Mouse (Mus musculus) heart, postnatal 0 days (tissue): ENCODE data around the gene Esp4. TPM values are rescaled to one million over a fixed set of nuclear protein-coding genes. Genes with fewer than 3 reads are reported as not detected.
"Not testable (repeated sequence)": the region's sequence is repeated elsewhere in the genome, so short reads cannot be mapped to it uniquely, and the experiment has no call there.

ENCODE experiments used
- ATAC-seq: fragments of 200-750 bp; cut with Nextera tagmentation; 2 replicates; pipeline ENCODE4 v1.8.0; 2017; ENCODE audit warnings: low read depth, moderate number of reproducible peaks, moderate library complexity; ENCODE audit not compliant: insufficient read depth
- DNase-seq: peaks from one replicate; pipeline ENCODE4 v3.0.0-alpha.2; 2016; ENCODE audit warnings: low spot score
- H3K27ac ChIP-seq: fragments of 300-500 bp; sonication (generic); 2 replicates; pipeline ENCODE4 v1.5.1; 2014; ENCODE audit warnings: low read depth, mild to moderate bottlenecking
- H3K27me3 ChIP-seq: fragments of 300-500 bp; sonication (generic); 2 replicates; pipeline ENCODE4 v1.6.1; 2014; ENCODE audit warnings: low read length, mixed read lengths; ENCODE audit not compliant: control insufficient read depth, insufficient read depth
- H3K36me3 ChIP-seq: fragments of 300-500 bp; sonication (generic); replicated peaks from 2 replicates; pipeline ENCODE4 v1.6.1; 2014; ENCODE audit warnings: low read length, mixed read lengths; ENCODE audit not compliant: control insufficient read depth, insufficient read depth
- H3K4me1 ChIP-seq: fragments of 300-500 bp; sonication (generic); 2 replicates; pipeline ENCODE4 v1.6.1; 2014; ENCODE audit warnings: antibody characterized with exemption; ENCODE audit not compliant: control insufficient read depth, insufficient read depth
- H3K4me2 ChIP-seq: fragments of 300-500 bp; sonication (generic); 2 replicates; pipeline ENCODE4 v1.6.1; 2014; ENCODE audit warnings: low read depth, mild to moderate bottlenecking, low read length, moderate library complexity
- H3K4me3 ChIP-seq: fragments of 300-500 bp; sonication (generic); 2 replicates; pipeline ENCODE4 v1.5.1; 2014; ENCODE audit warnings: low read depth, low read length
- H3K9ac ChIP-seq: fragments of 300-500 bp; sonication (generic); replicated peaks from 2 replicates; pipeline ENCODE4 v1.6.1; 2014; ENCODE audit warnings: low read depth, low read length, mixed read lengths
- H3K9me3 ChIP-seq: fragments of 300-500 bp; sonication (generic); replicated peaks from 2 replicates; pipeline ENCODE4 v1.6.1; 2016; ENCODE audit warnings: low read length; ENCODE audit not compliant: control insufficient read depth
- CTCF ChIP-seq: IDR thresholded peaks from 2 replicates; pipeline ENCODE4 v1.5.1; 2016; ENCODE audit warnings: antibody characterized with exemption, control low read depth, low read depth
- EP300 ChIP-seq: IDR thresholded peaks from 2 replicates; pipeline ENCODE4 v1.6.1; 2016; ENCODE audit warnings: antibody characterized with exemption, low read depth
- WGBS: fragments of 180-500 bp; shearing (Covaris S2); extraction: QIAGEN DNeasy Blood & Tissue Kit; methylation state at CpG from one replicate; pipeline ENCODE4 v1.1.7; 2014; 5-methylcytosine and 5-hydroxymethylcytosine counted together
- polyA plus RNA-seq: library from polyadenylated mRNA; unstranded; fragments of >200 nt; fragmentation: Nextera tagmentation; extraction: Ambion mirVana; gene quantifications from 2 replicates; pipeline ENCODE4 v1.2.1, GENCODE M21; 2015
- total RNA-seq: library from RNA; depleted of rRNA; stranded (reverse); fragments of >200 nt; gene quantifications from 2 replicates; pipeline ENCODE4 v1.2.3, GENCODE M21; 2014; ENCODE audit warnings: low replicate concordance; rRNA removed

Gene Esp4
- not detected in 2 replicates for total RNA-seq
- not detected in 2 replicates for polyA plus RNA-seq

GRCm38 (mm10) chr17:40598294-40598693, at the start of gene Esp4:
Gene Esp4, plus strand, starts transcription at chr17:40598594.
- no peaks in the 10 kb centered on the region for H3K27me3 ChIP-seq
- H3K9ac ChIP-seq, result no peak within 1 kb of the TSS
- TF ChIP-seq CTCF, result no peak
- no peak for TF ChIP-seq EP300
- H3K9me3 ChIP-seq, result no peaks in the 10 kb centered on the region
- H3K4me1 ChIP-seq, result no peaks in the 10 kb centered on the region
- H3K27ac ChIP-seq, result no peak within 1 kb of the TSS
- DNase-seq (no peak), ATAC-seq (no peak)
- H3K36me3 ChIP-seq, result no peaks in the 10 kb centered on the region
- H3K4me3 ChIP-seq, result no peak within 1 kb of the TSS
- H3K4me2 ChIP-seq, result no peak within 1 kb of the TSS

DNA sequence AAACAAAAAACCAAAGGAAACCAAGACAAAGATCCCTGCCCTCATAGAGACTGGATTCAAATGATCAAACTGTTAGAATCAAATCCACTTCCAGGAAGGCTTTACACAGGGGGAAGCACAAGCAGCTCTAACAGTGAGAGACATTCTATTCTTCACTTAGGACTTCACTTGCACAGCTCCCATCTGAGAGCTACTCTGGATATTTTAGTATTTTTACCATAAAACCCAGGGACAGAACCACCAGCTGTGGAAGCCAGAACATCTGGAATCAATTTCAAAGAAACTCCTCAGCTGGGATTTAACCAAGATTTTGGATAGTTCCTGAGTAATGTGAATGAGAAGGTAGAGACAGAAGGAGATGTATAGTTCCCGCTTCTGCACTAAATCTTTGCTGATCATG, 44.9 kb upstream of the Esp4 start:
- TF ChIP-seq CTCF (no peak), EP300 (no peak)
- DNase-seq (no peak), ATAC-seq (no peak)
- Histone ChIP-seq H3K9me3 (no peaks in the 10 kb centered on the region), H3K36me3 (no peaks in the 10 kb centered on the region), H3K4me3 (no peak overlapping the region), H3K27me3 (no peaks in the 10 kb centered on the region), H3K27ac (no peak overlapping the region), H3K4me2 (no peak overlapping the region), H3K9ac (no peak overlapping the region), H3K4me1 (no peaks in the 10 kb centered on the region)
- 61% methylated on average over 1 of the region's 1 CpGs for WGBS

DNA sequence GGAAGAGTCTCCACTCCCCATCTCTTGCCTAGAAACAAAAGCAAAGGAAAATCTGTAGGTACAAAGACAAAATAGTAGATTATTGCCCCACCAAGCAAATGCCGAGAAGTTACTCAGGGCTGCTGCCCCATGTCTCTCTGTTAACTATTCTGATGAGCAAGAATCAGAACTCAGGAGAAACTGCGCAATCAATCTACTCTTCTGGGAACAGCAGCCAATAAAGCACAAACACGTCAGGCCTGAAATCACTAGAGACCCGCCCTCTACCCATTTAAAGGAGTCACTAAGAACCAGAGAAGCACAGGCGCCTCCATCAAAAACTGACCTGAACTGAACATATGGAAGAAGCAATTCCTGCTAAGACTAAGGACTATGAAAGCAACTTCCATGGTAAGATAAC, 37.2 kb upstream of the Esp4 start, which contains the start of gene Esp6:
Gene Esp6 (plus strand): TSS at position 301 of the 400 bp plus-strand sequence.
- Histone ChIP-seq H3K9ac (no peak within 1 kb of the TSS), H3K4me1 (no peaks in the 10 kb centered on the region), H3K4me3 (no peak within 1 kb of the TSS), H3K36me3 (no peaks in the 10 kb centered on the region), H3K27me3 (no peaks in the 10 kb centered on the region), H3K9me3 (no peaks in the 10 kb centered on the region), H3K27ac (no peak within 1 kb of the TSS), H3K4me2 (no peak within 1 kb of the TSS)
- ATAC-seq (no peak), DNase-seq (no peak)
- 68% methylated on average over 5 of the region's 5 CpGs for WGBS
- TF ChIP-seq CTCF (no peak), EP300 (no peak)

DNA sequence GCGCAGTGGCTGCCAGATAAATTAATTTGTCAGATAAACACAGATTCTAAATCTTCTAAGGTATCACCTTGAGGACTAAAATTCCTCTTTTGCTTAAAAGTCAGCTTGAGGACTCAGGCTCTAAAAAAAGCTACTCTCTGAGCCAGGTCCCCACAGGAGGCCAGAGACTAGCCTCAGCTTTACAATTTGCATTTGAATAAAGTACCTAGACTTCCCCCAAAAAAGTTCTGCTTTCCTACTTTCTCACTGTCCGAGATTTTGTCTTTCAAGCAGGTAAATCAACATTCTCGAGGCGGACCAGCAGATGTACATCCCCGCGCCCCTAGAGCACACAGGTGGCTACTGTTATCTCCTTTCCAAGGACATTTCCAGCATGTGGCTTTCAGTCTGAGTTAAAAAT, 14.5 kb upstream of the Esp4 start:
- not testable (repeated sequence) for H3K4me3 ChIP-seq, H3K9me3 ChIP-seq, ATAC-seq, H3K27ac ChIP-seq, H3K4me2 ChIP-seq, DNase-seq, H3K9ac ChIP-seq, H3K36me3 ChIP-seq, H3K4me1 ChIP-seq, H3K27me3 ChIP-seq
- WGBS, result 41% methylated on average over 6 of the region's 6 CpGs

- Histone ChIP-seq H3K9me3 (no peaks in the 10 kb centered on the region), H3K4me3 (no peak overlapping the region), H3K27me3 (no peaks in the 10 kb centered on the region), H3K27ac (no peak overlapping the region), H3K9ac (no peak overlapping the region), H3K36me3 (no peaks in the 10 kb centered on the region), H3K4me2 (no peak overlapping the region), H3K4me1 (no peaks in the 10 kb centered on the region)
- TF ChIP-seq EP300 (no peak), CTCF (no peak)
- ATAC-seq (no peak), DNase-seq (no peak)
Measured at GRCm38 (mm10) chr17:40591297-40591696, 7.1 kb upstream of the Esp4 start.

DNA sequence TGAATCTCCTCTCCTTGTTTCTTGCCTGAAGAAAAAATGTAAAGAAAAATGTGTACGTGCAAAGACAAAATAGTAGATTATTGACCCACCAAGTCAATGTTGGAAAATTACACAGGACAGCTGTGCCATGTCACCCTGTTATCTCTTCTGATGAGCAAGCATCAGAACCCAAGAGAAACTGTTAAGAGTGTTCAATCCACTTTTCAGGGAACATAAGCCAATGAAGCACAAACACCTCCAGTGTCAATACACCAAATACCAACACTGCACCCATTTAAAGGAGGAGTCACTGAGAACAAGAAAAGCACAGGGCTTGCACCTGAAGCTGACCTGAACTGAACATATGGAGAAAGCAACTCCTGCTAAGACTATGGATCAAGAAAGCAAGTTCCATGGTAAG, 33.4 kb downstream of the Esp4 start, which contains the start of gene Esp3:
Gene Esp3 (plus strand): TSS at position 301 of the 400 bp plus-strand sequence.
- H3K4me3 ChIP-seq, ATAC-seq, H3K27me3 ChIP-seq, H3K4me2 ChIP-seq, H3K9me3 ChIP-seq, H3K27ac ChIP-seq, H3K36me3 ChIP-seq, DNase-seq, H3K9ac ChIP-seq, H3K4me1 ChIP-seq: not testable (repeated sequence)
- WGBS, result 71% methylated on average over 1 of the region's 1 CpGs

Other genes starting within 250 kb of the Esp4 start
- gene Esp8, start 78.6 kb upstream of the Esp4 start, total RNA-seq, result not detected in 2 replicates
- not detected in 2 replicates for gene Esp8, start 78.6 kb upstream of the Esp4 start, polyA plus RNA-seq
- gene Esp6, start 37.1 kb upstream of the Esp4 start, total RNA-seq, result not detected in 2 replicates
- gene Esp6, start 37.1 kb upstream of the Esp4 start, polyA plus RNA-seq, result not detected in 2 replicates
- not detected in 2 replicates for gene Esp3, start 33.5 kb downstream of the Esp4 start, total RNA-seq
- gene Esp3, start 33.5 kb downstream of the Esp4 start, polyA plus RNA-seq, result not detected in 2 replicates
- not detected in 2 replicates for gene Esp1, start 128.5 kb downstream of the Esp4 start, total RNA-seq
- not detected in 2 replicates for gene Esp1, start 128.5 kb downstream of the Esp4 start, polyA plus RNA-seq
- gene Crisp2, start 208.4 kb downstream of the Esp4 start, total RNA-seq, result not detected in 2 replicates
- gene Crisp2, start 208.4 kb downstream of the Esp4 start, polyA plus RNA-seq, result not detected in 2 replicates
- gene Rhag, start 212.5 kb downstream of the Esp4 start, total RNA-seq, result 0.58 TPM in 1 of 2 replicates, not detected in the other
- 0.18 and 0.34 TPM in 2 replicates for gene Rhag, start 212.5 kb downstream of the Esp4 start, polyA plus RNA-seq